Mouse (Mus musculus) ES-Bruce4 (cell line): ENCODE measurements around the gene 3110001I22Rik.
"Not testable (repeated sequence)": the region's sequence is repeated elsewhere in the genome, so short reads cannot be mapped to it uniquely, and the experiment has no call there.

Source experiments
- CTCF ChIP-seq: IDR thresholded peaks from one replicate; pipeline ENCODE4 v1.8.1; 2011; ENCODE audit warnings: low read depth, low read length
- EP300 ChIP-seq: IDR thresholded peaks from 2 replicates; pipeline ENCODE4 v1.6.1; 2011; ENCODE audit warnings: low read depth, low read length; ENCODE audit not compliant: insufficient read depth
- POLR2A ChIP-seq: IDR thresholded peaks from one replicate; pipeline ENCODE4 v1.8.1; 2011; ENCODE audit warnings: low read length; ENCODE audit not compliant: insufficient read depth

DNA sequence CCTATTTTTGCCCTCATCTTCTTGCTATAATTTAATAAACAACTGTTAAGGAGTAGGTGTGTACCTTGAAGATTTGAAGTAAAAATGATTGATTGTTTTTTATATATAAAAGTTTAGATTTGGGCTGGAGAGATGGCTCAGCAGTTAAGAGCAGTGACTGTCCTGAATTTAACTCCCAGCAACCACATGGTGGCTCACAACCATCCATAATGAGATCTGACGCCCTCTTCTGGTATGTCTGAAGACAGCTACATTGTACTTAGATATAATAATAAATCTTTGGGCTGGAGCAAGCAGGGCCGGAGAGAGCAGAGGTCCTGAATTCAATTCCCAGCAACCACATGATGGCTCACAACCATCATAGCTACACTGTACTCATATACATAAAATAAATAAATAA lies 33.5 kb upstream of the 3110001I22Rik start:
- TF ChIP-seq POLR2A, CTCF, EP300: not testable (repeated sequence)
